Mouse (Mus musculus): Measurements from ENCODE around the gene Irf7.
A peak's percentile ranks its signal among the peaks of the same experiment; 100 is the strongest.
"Not testable (repeated sequence)": the region's sequence is repeated elsewhere in the genome, so short reads cannot be mapped to it uniquely, and the experiment has no call there.

Irf7 gene

GRCm38 (mm10) chr7:141275356-141275755 is 9.1 kb upstream of the Irf7 start:
- DNase-seq = no peak

DNA sequence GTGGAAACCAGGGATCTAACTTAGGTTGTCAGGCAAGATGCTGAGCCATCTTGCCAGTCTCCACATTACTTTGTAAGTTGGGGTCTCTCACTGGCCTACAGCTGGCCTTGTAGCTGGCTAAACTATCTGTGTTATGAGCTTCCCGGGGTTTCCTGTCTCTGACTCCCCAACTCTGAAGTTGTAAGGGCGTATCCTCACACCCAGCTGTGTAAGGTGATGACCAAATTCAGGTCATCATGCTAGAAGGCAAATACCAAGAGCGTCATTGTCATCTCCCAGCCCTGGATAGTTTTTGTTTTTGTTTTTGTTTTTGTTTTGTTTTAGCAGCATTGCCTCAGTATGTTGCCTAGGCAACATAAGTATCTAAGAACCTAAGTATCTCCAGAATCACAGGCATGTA is 4.3 kb upstream of the Irf7 start:
- DNase-seq = no peak

- no peak for DNase-seq
These were observed 2.9 kb upstream of the Irf7 start for GRCm38 (mm10) chr7:141269273-141269545.

- DNase-seq = peak; percentile 42 to 61
These were observed 2.4 kb upstream of the Irf7 start for GRCm38 (mm10) chr7:141268466-141269272.

GRCm38 (mm10) chr7:141265411-141265738 is 906 bp downstream of the Irf7 start:
- no peak for DNase-seq

- DNase-seq = peak; percentile 53 to 63
These were observed 1.4 kb downstream of the Irf7 start for GRCm38 (mm10) chr7:141264761-141265410.

GRCm38 (mm10) chr7:141264041-141264700 is 2.1 kb downstream of the Irf7 start:
- DNase-seq = no peak

- no peak for DNase-seq
These were observed 2.6 kb downstream of the Irf7 start for GRCm38 (mm10) chr7:141263640-141264039.

- DNase-seq = no peak
These were observed 4.8 kb downstream of the Irf7 start for GRCm38 (mm10) chr7:141261480-141261879.

DNA sequence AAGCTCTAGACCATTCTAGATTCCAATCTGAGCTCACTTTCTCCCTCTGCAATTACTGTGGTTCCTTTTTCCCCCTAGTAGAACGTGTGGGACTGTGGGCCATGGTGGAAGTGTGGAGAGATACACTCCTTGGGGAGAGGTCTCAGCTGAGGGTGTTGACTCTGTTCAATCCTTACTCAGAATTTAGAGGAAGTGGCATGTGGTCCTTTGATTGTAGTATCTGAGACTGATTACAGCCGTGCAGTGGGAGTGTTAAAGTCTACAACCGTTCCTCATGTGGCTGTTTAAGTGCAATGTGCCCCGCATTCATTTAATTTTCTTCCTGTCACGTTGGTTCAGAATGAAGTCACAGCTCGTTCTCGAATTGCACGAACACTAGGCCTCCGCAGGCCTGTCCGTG is 10.1 kb downstream of the Irf7 start:
- DNase-seq = no peak

DNA sequence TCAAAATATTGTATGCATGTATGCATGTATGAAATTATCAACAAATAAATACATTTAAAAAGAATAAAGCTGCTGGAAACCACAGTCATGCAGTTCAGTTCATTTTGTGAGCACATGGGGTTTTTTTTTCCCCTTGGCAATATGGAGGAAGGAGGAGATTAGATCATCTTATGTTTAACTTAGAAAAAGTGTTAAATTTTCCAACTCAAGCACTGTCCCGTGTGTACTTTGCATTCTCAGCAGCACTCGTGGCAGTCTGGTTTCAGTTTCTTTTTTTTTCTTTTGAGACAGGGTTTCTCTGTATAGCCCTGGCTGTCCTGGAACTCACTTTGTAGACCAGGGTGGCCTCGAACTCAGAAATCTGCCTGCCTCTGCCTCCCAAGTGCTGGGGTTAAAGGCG is 15.8 kb downstream of the Irf7 start:
- not testable (repeated sequence) for DNase-seq

- no peak for DNase-seq
These were observed 34.7 kb downstream of the Irf7 start for GRCm38 (mm10) chr7:141231551-141231950.

- DNase-seq = no peak
These were observed 35.2 kb downstream of the Irf7 start for GRCm38 (mm10) chr7:141231111-141231510.

DNA sequence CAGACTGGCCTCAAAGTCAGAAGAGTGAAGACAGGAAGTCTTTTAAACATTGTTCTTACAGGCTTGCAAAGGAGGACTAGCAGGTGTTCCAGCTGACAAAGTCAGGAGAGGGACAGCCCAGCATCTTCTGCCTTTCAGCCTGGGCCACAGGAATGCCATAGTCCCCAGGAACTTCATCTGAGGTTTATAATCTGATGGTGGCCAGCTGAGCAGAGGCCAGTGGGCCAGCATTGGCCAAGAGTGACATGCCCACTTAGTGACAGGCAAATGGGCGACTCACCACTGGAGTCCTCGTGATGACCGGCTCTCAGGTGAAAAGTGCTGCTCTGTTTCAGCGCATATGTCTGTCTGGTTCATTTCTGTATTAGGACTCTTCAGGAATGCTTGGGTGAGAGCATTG is 35.7 kb downstream of the Irf7 start:
- no peak for DNase-seq

GRCm38 (mm10) chr7:141229702-141230101 is 36.6 kb downstream of the Irf7 start:
- DNase-seq = no peak

DNA sequence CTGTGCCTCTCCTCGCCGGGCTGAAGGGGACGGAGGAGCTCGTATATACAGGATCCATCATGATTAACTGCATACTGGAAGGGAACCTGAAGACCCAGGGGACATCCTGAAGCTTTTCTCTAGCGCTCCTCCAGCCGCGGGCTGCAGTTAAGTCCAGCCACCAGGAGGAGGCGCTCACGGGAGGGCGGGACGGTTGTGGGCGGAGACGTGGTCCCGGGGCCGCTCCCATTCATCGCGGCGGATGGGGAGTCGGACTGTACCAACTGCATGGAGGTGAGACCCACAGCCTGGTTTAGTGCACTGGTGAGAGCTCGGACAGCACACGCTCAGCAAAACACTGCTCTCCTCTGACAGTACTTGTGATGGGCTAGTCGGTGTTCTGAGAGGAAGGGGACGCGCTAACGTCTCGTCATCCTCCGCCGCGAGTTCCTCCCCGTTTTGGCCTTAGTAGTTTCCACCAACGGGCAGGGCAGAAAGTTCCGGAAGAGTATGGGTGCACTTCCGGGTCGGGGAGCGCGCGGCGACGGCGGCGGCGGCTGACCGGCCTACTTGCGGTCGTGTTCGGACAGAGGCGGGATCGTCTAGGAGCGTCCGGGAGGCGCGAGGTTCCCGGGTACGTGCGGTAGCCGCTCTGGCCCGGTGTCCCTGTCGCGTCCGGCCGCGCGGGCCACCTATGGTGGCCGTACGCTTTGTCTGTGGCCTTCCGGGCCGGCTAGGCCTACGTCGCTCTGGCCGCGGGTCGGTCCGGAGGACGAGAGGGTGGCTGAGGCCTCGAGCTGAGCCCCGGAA is 37.8 kb downstream of the Irf7 start, which contains the start of gene Phrf1:
Gene Phrf1, plus strand, starts transcription at position 506 of the 789 bp plus-strand sequence.
- peak; percentile 91 to 95 for DNase-seq

- DNase-seq = no peak
These were observed 38.5 kb downstream of the Irf7 start for GRCm38 (mm10) chr7:141227796-141228195.

- no peak for DNase-seq
These were observed 39.7 kb downstream of the Irf7 start for GRCm38 (mm10) chr7:141226535-141226934.

GRCm38 (mm10) chr7:141222696-141223215 is 43.5 kb downstream of the Irf7 start:
- DNase-seq = no peak

GRCm38 (mm10) chr7:141222126-141222467 is 44.2 kb downstream of the Irf7 start:
- no peak for DNase-seq

DNA sequence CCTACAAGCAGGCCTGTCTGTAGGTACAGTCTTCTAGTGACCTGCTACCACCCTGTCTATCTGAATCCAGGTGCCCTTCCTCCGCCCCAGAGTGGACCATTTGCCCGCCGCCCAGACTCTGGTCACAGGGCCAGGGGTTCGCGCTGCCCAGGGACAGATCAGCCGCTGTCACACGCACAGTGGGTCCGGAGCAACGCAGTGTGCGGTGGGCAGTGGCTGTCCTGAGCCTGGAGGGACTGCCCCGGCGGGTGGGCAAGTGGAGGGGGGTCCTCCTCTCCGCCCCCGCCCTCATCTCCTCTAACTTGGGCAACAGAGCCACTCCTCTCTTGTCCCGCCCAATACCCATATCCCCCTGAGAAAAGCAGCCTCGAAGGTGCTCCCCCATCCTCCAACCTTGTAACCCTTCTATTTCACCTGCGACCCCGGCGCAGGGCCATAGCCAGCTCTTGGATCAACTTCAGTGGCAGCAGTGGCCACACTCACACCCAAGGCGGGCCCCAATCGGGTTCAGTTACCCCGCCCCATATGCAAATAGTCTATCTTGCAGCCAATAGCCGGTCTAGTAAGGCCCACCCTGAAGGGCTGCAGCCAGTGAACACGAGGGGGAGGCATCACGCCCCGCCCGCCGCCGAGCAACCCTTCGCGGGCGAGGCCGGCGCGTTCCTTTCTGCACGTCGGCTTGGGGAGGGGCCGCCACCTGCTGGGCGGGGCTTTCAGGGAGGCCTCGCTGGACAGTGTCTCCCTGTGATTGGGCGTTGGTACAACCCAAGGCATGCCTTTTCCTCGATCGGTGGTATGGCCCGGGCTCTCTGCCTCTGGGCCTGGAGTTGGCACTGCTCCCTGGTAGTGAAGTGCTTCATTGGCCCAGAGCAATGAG is 44.8 kb downstream of the Irf7 start:
- peak; percentile 98 to 100 for DNase-seq

DNA sequence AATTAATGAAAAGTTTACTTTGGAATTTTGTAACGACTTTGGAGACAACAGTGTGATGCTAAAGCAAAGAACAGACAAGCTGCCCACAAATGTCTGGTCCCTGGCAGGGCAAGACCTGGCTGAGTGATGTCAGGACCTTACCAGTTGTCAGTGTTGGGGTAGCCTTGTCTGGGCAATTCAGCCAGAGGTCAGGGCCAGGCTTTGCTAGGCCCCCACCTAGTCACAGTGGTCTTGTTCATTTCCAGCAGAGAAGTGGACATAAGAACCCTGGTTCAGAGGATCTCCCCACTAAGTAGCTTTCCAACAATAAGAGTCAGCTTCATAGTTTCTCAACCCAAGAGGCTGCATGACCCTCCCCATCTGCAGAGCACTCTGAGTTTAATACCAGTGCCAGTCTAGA is 45.9 kb downstream of the Irf7 start:
- DNase-seq = no peak

All from lung, postnatal 4 days (tissue).